Mouse (Mus musculus) frontal cortex, postnatal 25 days (tissue): Measurements from ENCODE around the gene Scarf2.

ENCODE experiments used
- DNase-seq, 2 experiments: peaks; one replicate each; pipeline ENCODE4 v3.0.0; 2022; ENCODE audit warnings: low spot score in 2 of 2

Gene Scarf2

DNA sequence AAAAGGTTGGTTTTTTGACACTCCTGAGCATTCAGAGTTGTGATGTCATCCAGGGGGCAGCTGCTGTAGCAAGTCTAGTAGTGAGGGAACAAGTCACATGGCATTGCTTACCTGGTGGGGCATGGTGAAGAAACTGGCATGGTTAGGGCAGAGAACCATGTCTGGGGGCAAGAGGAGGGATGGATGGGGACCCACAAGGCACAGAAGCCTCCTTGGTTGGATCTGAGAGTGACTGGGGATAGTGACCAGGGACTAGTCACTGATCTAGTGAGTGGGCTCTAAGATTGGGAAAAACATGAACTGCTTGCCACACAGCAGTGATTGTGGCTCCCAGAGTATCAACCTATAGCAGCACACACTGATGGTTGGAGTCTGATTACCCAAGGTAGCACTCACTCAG is 2.5 kb downstream of the Scarf2 start:
- DNase-seq = no peak

DNA sequence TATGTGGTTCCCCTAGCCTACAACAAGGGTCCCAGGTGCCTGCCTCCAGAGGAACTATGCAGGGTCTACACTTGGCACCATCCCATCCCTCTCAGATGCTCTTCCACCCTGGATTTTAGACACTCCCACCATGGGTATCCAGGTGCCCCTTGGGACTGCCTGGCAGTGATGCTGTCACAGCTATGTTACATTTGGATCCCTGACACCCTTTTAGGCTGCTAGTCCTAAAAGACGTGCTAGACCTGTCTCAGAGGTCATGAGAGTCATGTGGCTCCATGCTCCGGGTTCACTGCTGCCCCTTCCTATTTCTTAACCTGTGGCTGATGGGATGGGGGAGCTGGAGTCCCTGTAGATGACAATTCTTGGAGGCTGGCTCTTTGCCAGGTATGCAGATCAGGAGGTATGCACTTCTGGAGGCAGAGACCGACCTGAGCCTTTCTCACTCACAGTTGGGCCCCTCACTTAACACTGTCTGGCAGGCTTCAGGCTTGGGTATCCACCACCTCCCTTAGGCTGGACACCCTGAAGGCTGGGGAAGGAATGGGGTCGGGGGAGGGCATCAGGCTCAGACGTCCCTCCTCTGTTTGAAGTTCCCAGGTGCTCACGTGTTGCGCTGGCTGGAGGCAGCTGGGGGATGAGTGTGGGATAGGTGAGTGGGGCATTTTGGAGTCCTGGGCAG is 4.8 kb downstream of the Scarf2 start:
- DNase-seq = no peak

DNA sequence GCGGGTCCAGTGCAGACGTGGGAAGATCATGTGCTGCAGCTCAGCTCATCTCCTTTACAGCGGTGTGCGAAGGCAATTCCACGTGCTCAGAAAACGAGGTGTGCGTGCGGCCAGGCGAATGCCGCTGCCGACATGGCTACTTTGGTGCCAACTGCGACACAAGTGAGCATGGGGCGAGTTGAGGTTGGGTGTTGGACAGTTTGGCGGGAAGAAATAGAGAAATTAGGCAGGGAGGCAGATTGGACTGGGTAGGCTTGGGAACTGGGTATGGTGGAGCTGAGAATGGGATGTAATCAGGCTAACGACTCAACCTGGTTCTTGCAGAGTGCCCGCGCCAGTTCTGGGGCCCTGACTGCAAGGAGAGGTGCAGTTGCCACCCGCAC is 5.4 kb downstream of the Scarf2 start:
- no peak for DNase-seq

- DNase-seq = peak in 1 of 2 experiments; percentile 43
Observed at GRCm38 (mm10) chr16:17802839-17803674, 6.0 kb downstream of the Scarf2 start.

GRCm38 (mm10) chr16:17803675-17804448 is 6.8 kb downstream of the Scarf2 start:
- DNase-seq = no peak

GRCm38 (mm10) chr16:17804449-17804912 is 7.4 kb downstream of the Scarf2 start:
- no peak for DNase-seq

- no peak for DNase-seq
Observed at GRCm38 (mm10) chr16:17804982-17805381, 7.9 kb downstream of the Scarf2 start.

DNA sequence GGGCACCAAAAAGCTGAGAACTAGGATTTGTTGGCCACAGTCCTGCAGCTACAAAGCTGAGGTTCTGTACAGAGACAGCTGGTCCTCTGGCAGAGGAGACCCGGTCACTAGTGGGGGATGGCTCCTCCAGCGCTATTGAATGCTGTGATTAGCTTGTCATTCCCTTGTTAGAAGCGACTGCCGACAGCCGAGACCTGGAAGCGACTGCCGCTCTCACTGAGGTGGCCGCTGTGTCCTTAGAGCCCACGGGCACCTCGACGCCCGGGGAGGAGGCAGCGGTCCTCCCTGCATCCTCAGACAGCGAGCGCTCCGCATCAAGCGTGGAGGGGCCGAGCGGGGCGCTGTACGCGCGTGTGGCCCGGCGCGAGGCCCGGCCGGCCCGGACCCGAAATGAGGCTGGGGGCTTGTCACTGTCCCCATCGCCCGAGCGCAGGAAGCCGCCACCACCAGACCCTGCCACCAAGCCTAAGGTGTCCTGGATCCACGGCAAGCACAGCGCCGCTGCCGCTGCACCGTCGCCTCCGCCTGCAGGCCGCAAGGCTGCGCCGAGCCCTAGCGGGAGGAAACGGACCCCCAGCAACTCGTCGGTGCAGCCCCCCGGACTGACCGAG is 9.6 kb downstream of the Scarf2 start:
- DNase-seq = no peak

GRCm38 (mm10) chr16:17807192-17808009 is 10.3 kb downstream of the Scarf2 start:
- peak; percentile 69 to 73 for DNase-seq

DNA sequence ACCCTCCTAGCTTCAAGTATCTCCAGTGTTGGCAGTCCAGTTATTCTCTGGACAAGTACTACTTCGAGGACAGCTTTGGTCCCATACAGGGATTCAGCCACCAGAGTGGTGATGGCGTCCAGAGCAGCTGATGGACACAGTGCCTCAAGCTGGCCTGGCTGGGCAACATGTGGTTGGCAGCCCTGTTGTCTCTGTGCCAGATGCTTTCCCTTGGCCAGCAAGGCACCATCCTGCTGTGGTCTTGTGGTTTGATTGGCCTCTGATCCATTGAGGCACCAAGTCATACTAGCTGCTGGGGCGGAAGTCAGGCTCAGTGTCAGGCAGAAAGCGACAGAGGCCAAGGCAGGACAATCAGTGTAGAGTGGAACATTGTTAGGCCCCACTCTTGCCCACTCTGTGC is 12.0 kb downstream of the Scarf2 start:
- DNase-seq = no peak

GRCm38 (mm10) chr16:17809711-17810110 is 12.6 kb downstream of the Scarf2 start:
- no peak for DNase-seq

DNA sequence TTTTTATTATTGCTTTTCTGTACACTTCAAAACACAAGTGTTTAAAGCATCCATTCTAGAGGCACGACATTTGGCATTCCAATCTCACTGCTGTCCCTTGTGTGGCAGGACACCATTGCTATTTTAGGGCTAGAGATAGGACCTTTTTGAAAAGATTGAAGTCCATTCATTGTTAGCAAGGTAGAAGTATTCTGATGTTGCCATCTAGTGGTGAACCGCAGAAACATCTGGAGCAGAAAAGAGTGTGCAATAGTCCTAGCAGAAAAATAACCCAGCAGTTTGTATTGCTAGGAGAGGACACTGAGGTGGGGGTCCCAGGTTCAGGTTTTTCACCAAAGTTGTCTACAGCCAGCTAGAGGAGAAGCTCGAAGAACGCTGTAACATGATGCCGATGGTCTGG is 15.0 kb downstream of the Scarf2 start:
- DNase-seq = no peak

DNA sequence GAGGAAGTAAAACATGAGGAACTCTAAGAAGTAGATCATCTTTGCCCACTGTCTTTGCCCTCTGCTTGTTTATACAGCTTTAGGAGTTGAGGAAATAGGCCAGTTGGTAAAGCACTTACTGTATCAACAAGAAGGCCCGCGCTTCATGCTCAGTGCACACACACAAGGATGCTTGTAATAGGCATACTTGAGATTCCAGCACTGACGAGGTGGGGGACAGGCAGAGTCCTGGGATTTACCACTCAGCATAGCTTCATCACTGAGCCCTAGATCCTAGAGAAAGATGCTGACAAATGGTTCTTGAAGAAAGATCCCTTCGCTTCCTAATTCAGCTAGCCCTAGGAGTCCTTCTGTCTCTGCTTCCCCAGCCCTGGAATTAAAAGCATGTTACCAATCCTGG is 16.1 kb downstream of the Scarf2 start:
- DNase-seq = no peak

DNA sequence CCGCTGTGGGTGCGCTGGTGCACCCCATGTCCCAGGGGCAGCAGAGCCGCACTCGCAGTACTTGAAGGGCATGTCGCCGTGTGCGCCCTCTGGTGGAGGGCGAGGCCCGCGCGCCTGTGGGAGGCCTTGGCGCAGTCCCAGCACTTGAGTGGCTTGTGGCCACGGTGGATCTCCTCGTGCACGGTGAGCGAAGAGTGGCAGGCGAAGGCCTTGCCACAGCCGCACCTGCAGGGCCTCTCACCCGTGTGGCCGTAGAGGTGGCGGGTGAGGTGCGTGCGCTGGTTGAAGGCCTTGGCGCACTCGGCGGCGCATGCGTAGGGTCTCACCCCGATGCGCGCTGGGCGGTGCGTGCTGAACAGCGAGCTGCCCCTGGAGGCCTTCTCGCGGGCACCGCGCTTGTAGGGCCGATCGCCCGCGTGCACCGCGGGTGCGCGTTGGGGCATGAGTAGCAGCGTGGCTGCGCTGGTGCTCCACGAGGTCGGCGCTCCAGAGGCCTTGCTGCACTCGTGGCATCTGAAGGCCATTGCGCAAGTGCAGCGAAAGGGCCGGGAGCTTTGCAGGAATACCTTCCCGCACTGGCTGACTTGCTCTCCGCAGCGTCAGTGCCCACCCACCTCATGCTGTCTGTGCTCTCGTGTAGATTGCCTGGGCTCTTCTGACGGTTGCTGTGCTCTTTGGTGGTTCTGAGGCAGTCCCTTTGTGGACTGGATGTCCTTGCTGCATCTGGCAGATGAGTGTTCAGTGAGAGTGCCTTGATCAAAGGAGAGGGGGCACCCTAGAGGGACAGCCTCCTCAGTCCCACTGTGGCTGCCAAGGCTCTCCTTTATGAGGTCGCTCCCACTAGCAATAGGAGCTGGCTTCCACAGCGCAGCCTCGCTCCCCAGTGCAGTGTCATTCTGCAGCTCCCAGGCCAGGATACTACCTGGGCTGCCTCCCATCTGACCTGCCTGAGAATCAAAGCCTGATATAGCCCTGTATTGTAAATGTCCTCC is 18.6 kb downstream of the Scarf2 start:
- DNase-seq = peak in 1 of 2 experiments; percentile 48

- no peak for DNase-seq
Observed at GRCm38 (mm10) chr16:17816528-17816927, 19.4 kb downstream of the Scarf2 start.

DNA sequence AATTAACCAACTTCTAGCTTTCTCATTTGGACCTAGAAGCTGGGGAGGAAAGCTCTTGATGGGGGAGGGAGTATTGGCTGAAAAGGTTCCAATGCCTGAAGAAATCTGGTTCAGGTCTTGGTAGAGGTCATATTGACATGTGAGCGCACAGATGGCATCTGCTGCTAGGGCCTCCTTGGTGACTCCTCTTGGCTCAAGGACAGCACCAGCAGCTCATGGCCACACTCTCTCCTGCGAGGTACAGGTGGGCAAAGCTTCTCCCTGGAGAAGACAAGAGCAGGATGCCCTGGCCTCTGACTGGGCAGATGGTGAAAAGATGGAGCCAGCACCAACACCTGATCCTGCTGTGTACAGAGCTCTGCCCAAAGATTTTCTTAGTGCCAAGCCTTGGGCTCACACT is 29.4 kb downstream of the Scarf2 start:
- DNase-seq = no peak

DNA sequence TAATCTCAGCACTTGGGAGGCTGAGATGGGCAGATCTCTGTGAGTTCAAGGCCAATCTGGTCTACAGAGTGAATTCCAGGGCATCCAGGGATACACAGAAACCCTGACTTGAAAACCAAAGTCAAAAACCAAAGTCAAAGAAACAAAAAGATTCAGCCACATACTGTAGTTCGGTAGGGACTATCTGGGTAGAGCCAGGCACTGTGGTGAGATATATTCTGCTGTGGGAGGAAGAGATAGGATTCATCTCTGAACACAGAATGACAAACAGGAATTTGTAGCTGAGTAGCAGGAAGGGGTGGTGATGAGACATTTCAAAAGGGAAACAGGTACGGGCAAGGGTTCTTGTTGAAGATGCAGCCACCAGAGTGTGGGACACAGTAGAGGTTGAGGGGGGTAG is 31.1 kb downstream of the Scarf2 start:
- no peak for DNase-seq

- no peak for DNase-seq
Observed at GRCm38 (mm10) chr16:17828867-17829266, 31.8 kb downstream of the Scarf2 start.

- DNase-seq = no peak
Observed at GRCm38 (mm10) chr16:17830385-17831178, 33.5 kb downstream of the Scarf2 start.
